Mouse (Mus musculus): ENCODE results near the gene Adgrl1. TPM values are rescaled to one million over a fixed set of nuclear protein-coding genes. Genes with fewer than 3 reads are reported as not detected.

Adgrl1 gene
- total and polyA plus RNA-seq, 3 experiments, result 21.7 to 35.3 TPM; not detected in 1

- Histone ChIP-seq H3K27me3 (ENCODE audit: control insufficient read depth in 1 of 2, insufficient read depth in 2 of 2, low read length in 2 of 2) (no peaks in the 10 kb centered on the region), H3K4me1 (ENCODE audit: control insufficient read depth in 1 of 2, insufficient read depth in 2 of 2, low read length in 2 of 2) (no peaks in the 10 kb centered on the region), H3K9me3 (replicated peaks; ENCODE audit: insufficient read depth, low read length) (no peaks in the 10 kb centered on the region), H3K9ac (ENCODE audit: control insufficient read depth, low read depth, low read length, poor library complexity, severe bottlenecking) (no peak overlapping the region), H3K36me3 (ENCODE audit: control insufficient read depth in 1 of 2, insufficient read depth in 2 of 2, low read length in 2 of 2) (no peaks in the 10 kb centered on the region), H3K4me3 (ENCODE audit: control insufficient read depth in 1 of 2, insufficient read depth in 1 of 2, low read depth in 2 of 2, low read length in 2 of 2) (no peak overlapping the region), H3K79me2 (ENCODE audit: control insufficient read depth, insufficient read depth, low read length, poor library complexity) (no peaks in the 10 kb centered on the region), H3K27ac (ENCODE audit: control insufficient read depth, low read depth, low read length) (no peak overlapping the region)
- no peak for TF ChIP-seq USF1 (IDR thresholded peaks at IDR 0.05; ENCODE audit: low read depth, low read length)
- TF ChIP-seq CTCF (IDR thresholded peaks at IDR 0.05 in 2 of 3, conservative IDR thresholded peaks at IDR 0.05 in 1 of 3; ENCODE audit: control insufficient read depth in 1 of 3, insufficient read depth in 1 of 3, low read depth in 2 of 3, low read length in 3 of 3, poor library complexity in 1 of 3, severe bottlenecking in 1 of 3), result no peak
- TF ChIP-seq CHD1 (IDR thresholded peaks at IDR 0.05; ENCODE audit: low read depth, low read length), result no peak
- no peak for TF ChIP-seq ZKSCAN1 (IDR thresholded peaks at IDR 0.05; ENCODE audit: low read depth, low read length)
- TF ChIP-seq ZMIZ1 (IDR thresholded peaks at IDR 0.05; ENCODE audit: low read depth, low read length), result no peak
- no peak for TF ChIP-seq NRF1 (IDR thresholded peaks at IDR 0.05; ENCODE audit: insufficient read depth, low read depth, low read length, poor library complexity, severe bottlenecking)
- TF ChIP-seq MAZ (IDR thresholded peaks at IDR 0.05; ENCODE audit: low read depth, low read length), result no peak
- no peak for TF ChIP-seq ZNF384 (IDR thresholded peaks at IDR 0.05; ENCODE audit: low read depth, low read length)
- DNase-seq (ENCODE audit: low read depth, low spot score), result no peak
These were observed 24.3 kb upstream of the Adgrl1 start for GRCm38 (mm10) chr8:83875656-83876040.

GRCm38 (mm10) chr8:83876080-83876837, 23.6 kb upstream of the Adgrl1 start:
- Histone ChIP-seq H3K9me3 (replicated peaks; ENCODE audit: insufficient read depth, low read length) (no peaks in the 10 kb centered on the region), H3K27me3 (ENCODE audit: control insufficient read depth in 1 of 2, insufficient read depth in 2 of 2, low read length in 2 of 2) (no peaks in the 10 kb centered on the region), H3K4me1 (ENCODE audit: control insufficient read depth in 1 of 2, insufficient read depth in 2 of 2, low read length in 2 of 2) (no peaks in the 10 kb centered on the region), H3K9ac (ENCODE audit: control insufficient read depth, low read depth, low read length, poor library complexity, severe bottlenecking) (no peak overlapping the region), H3K79me2 (ENCODE audit: control insufficient read depth, insufficient read depth, low read length, poor library complexity) (no peaks in the 10 kb centered on the region), H3K36me3 (ENCODE audit: control insufficient read depth in 1 of 2, insufficient read depth in 2 of 2, low read length in 2 of 2) (no peaks in the 10 kb centered on the region), H3K4me3 (ENCODE audit: control insufficient read depth in 1 of 2, insufficient read depth in 1 of 2, low read depth in 2 of 2, low read length in 2 of 2) (no peak overlapping the region), H3K27ac (ENCODE audit: control insufficient read depth, low read depth, low read length) (no peak overlapping the region)
- DNase-seq (ENCODE audit: low read depth, low spot score), result no peak
- TF ChIP-seq MAZ (IDR thresholded peaks at IDR 0.05; ENCODE audit: low read depth, low read length) (no peak), SMC3 (IDR thresholded peaks at IDR 0.05; ENCODE audit: low read depth, low read length) (no peak), E2F4 (IDR thresholded peaks at IDR 0.05; ENCODE audit: borderline replicate concordance, low read depth, low read length) (no peak), CHD1 (IDR thresholded peaks at IDR 0.05; ENCODE audit: low read depth, low read length) (no peak), MXI1 (IDR thresholded peaks at IDR 0.05; ENCODE audit: low read depth, low read length) (no peak), RCOR1 (IDR thresholded peaks at IDR 0.05; ENCODE audit: low read depth, low read length) (no peak), TBP (IDR thresholded peaks at IDR 0.05; ENCODE audit: low read depth, low read length) (no peak), MAFK (IDR thresholded peaks at IDR 0.05; ENCODE audit: borderline replicate concordance, low read depth, low read length) (no peak), KAT2A (conservative IDR thresholded peaks at IDR 0.05; ENCODE audit: low read depth, low read length) (no peak), ZNF384 (IDR thresholded peaks at IDR 0.05; ENCODE audit: low read depth, low read length) (no peak), JUND (IDR thresholded peaks at IDR 0.05; ENCODE audit: low read depth, low read length) (no peak), TAL1 (IDR thresholded peaks at IDR 0.05; ENCODE audit: low read length) (no peak), MEF2A (IDR thresholded peaks at IDR 0.05; ENCODE audit: extremely low read depth, insufficient replicate concordance, low read depth, low read length, poor library complexity, severe bottlenecking) (no peak)

Data from MEL (cell line).